Mouse (Mus musculus): ENCODE data around the gene Defb22.
A peak's percentile ranks its signal among the peaks of the same experiment; 100 is the strongest.

Defb22 gene

GRCm38 (mm10) chr2:152438963-152439362 is 51.0 kb downstream of the Defb22 start:
- DNase-seq: no peak

- peak; percentile 85 for DNase-seq
These were observed 52.7 kb downstream of the Defb22 start for GRCm38 (mm10) chr2:152436983-152437860.

- peak; percentile 25 for DNase-seq
These were observed 53.5 kb downstream of the Defb22 start for GRCm38 (mm10) chr2:152436405-152436901.

Data from kidney, adult 18-20 months (tissue).